Mouse (Mus musculus) thymus, adult 18-20 months (tissue): Measurements from ENCODE around the gene Elovl7.
A peak's percentile ranks its signal among the peaks of the same experiment; 100 is the strongest.

Experiments
- DNase-seq, 2 experiments: peaks; one replicate each; pipeline ENCODE4 v3.0.0; 2022; ENCODE audit warnings: mixed read lengths in 2 of 2

The Elovl7 gene

GRCm38 (mm10) chr13:108245086-108245697, 31.0 kb downstream of the Elovl7 start:
- no peak for DNase-seq

DNA sequence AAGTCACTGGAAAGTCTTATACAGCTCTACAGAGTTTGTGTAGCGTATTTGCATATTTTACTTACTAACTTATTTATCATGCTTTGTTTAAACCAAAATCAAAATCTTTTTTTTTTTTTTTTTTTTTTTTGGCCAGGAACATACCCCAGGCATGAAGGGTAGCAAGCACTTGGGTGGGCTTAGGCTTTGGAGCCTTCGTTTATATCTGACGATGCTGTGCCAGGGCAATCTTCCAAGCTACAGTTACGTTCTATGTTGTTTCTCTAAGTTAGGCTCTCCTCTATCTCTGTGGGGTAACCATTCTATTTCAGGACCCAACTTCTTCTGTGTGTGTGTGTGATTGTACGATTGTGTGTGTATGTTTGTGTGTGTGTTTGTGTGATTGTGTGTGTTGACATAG, 36.9 kb downstream of the Elovl7 start:
- DNase-seq, result no peak

DNA sequence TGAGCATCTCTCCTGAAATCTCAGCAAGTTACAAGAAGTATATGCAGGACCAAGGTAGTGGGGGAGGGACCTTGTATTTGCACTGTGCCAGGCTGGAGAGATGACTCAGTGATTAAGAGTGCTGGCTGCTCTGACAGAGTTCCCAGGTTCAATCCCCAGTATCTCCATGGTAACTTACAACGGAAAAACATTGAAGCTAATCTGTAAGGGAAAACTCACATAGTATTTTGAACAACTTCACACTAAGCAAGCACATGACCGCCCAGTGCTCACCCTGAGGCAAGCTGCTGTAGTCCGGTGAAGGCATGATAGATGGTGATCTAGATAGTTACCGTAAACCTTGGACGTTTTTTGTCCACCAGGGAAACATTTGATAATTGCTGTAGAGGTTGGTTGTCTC, 39.8 kb downstream of the Elovl7 start:
- no peak for DNase-seq

DNA sequence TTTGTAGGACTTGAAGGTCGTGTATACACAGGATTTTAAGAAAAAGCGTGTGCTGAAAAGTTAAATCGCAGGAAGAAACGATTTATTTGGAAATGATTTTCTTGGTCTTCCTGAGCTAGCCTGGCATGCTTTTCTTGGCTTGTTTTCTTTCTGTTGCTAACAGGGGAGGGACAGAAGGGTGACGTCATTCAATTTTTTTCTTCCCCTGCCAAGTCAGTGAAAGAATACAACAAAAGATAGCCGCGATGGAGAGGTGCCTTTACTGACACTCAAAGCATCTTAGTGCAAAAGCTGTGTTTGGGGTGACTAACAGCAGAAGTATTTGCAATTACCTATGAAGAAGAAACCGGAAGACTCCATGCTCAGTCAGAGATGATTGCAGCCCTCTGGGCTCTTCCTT, 48.8 kb downstream of the Elovl7 start:
- DNase-seq, result no peak

- no peak for DNase-seq
These were observed 51.2 kb downstream of the Elovl7 start for GRCm38 (mm10) chr13:108265394-108265793.

- no peak for DNase-seq
These were observed 53.8 kb downstream of the Elovl7 start for GRCm38 (mm10) chr13:108267841-108268634.

GRCm38 (mm10) chr13:108271458-108272148, 57.4 kb downstream of the Elovl7 start:
- DNase-seq, result no peak

DNA sequence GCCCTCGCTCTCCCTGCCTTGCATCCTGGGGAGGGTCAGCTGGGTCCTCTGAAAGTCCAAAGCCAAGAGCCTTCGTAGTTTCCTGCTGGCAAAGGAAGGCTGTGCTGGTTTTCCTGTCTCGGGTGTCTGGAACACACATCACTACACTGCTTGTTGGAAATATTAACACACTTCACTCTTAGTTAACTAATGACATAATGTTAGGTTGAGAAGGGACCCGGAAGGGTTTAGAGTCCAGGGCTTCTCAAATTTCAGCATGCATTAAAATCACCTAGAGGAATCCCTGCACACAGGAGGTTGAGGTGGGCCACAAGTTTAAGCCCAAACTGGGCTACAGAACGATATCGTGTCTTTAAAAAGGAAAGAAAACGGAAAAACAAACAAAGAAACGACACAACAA, 58.1 kb downstream of the Elovl7 start:
- DNase-seq, result no peak

- DNase-seq, result no peak
These were observed 58.8 kb downstream of the Elovl7 start for GRCm38 (mm10) chr13:108273034-108273433.

DNA sequence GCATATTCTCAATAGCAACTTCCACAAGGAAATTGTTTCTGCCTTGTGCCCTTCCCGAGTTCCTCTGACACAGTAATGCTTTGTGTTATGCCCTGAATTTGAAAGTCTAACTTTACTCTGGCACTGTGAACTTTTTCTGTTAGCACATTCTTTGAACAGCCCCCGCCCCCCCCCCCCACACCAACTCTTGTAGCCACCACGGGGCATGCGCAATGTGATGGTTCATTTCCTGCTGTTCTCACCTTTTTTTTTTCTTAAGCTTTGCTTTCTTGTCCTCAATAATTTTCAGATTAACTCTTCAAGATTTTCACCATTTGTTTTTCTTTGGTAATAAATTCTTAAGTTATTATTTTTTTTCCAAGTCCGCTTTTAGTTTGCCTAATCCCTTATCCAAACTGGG, 59.3 kb downstream of the Elovl7 start:
- no peak for DNase-seq

- DNase-seq, result no peak
These were observed 62.4 kb downstream of the Elovl7 start for GRCm38 (mm10) chr13:108276561-108276960.

- DNase-seq, result no peak
These were observed 63.1 kb downstream of the Elovl7 start for GRCm38 (mm10) chr13:108277320-108277719.

DNA sequence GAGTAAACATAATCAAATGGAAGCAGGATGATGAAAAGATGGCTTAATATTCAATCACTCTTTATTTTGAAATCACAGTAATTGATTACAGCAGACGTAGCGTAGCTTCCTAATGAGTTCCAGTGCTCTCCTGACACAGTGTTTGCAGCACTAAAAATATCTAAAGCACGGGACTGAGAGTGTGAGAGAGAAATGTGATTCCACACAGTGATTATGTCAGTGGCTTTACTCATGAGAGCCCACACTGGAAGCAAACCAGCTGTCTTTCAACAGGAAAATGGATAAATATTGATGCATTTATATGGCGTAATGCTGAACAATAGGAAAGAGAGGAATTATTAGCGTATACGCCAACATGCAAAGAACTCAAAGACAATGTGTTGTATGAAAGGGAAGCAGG, 64.4 kb downstream of the Elovl7 start:
- DNase-seq, result no peak

DNA sequence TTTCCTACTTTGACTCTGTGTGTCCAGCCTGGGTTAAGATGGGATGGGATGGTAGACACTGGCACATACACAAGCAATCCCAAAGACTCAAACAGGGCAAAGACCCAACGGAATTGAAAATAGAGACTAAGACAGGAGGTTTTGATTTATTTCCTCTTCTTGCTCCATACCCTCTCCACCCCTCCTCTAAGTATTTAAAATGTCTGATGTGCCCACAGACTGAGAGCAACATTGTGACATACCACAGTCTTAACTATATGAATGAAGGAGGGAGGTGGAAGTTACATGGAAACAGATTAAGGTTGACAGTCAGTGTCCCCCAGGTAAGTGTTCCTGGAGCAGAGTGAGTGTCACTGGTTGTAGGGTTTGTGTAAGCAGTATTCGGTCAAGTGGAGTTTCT, 70.1 kb downstream of the Elovl7 start:
- no peak for DNase-seq

- no peak for DNase-seq
These were observed 73.7 kb downstream of the Elovl7 start for GRCm38 (mm10) chr13:108287953-108288352.

DNA sequence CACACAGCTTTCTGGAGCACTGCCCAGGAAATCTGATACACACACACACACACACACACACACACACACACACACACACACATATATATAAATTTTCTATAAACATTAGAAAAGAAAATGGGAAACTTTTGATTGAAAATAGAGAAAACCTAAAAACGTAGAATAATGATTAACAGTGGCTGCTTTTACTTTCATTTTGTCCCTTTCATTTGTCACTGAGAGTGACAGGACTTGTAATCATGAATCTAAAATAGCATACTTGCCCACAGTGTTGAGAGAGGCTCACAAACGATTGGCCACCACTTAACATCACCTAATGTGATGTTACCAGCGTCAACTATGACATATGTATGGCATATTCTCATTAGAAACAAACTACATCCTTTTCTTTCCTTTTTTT, 75.2 kb downstream of the Elovl7 start:
- DNase-seq, result no peak

- no peak for DNase-seq
These were observed 76.1 kb downstream of the Elovl7 start for GRCm38 (mm10) chr13:108290314-108290713.

DNA sequence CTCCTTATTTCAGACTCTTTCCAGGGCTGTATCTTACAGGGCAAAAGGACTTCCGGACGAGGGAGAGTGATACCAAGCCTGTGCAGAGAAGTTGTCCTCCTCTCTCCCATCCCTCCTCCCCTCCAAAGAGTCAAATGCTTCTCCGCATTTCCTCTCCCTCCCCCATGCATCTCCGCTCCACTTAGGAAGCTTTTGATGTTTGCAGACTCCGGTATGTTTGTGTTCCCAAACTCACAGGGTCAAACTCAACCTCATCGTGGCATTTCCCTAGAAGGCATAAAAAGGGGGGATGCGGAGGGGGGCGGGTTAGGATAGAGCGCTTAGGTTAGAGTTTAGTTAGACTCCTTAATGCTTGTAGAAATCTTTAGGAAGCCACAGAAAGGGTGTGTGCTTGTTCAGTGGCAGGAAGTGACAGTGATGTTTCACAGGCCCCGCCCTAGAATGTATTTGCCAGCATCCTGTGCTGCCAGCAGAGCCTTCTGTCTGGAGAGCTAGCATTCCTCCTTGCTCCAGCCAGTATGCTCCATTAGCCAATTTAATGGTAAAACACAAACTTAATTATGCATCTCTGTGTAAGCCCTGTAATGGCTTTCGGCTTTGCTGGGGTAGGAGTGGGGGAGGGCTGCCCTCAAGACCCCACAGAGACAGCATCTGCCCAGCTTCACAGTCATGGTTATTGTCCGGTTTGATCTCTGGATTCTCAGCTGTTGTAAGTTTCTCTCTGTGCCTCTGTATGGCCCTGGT, 83.3 kb downstream of the Elovl7 start:
- DNase-seq, result peak; percentile 33 to 62

DNA sequence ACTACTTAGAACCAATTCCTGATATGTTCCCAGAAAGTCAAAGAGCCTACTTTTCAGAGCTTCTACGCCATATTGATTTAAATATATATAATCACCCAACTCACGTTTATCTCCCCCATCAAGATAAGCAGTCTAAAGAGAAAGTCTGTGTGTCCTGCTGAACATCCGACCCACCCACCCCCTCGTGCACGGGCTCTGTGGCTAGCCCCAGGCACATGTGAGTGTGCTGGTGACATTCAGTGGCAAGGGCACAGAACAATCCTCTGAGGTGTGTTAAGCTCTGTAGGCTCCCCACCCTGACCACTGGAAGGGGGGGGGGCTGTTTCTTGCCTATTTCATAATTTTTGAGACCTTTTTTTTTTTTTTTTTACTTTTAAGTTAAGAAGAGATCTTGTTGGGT, 84.0 kb downstream of the Elovl7 start:
- DNase-seq, result no peak

DNA sequence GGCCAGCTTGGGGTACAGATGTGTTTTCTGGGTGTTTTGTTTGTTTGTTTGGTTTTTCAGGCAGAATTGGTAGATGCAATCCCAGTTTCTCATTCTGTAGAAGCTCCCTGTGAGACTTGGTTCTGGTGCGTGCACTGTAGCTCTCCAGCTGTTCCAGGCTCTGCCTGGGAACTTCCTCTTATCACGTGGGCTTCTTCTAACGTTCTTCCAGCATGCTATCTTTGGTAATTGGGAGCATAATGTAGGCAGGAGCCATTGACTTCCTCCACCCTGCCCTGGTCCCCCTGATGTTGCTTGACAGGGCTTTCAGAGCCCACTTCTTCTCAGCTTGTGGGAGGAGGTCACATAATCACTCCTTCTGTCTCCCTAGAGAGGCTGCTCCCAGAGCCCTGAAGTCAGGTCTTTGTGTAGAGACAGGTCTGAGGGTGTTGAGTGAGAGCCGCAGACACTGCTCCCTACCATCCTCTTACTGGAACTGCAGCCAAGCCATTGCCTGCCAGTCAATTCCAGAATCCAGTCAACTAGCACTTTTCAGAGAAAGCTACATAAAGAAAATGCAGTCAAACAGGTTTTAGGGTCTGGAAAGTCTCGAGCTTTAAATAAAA, 86.2 kb downstream of the Elovl7 start:
- no peak for DNase-seq

- no peak for DNase-seq
These were observed 87.2 kb downstream of the Elovl7 start for GRCm38 (mm10) chr13:108301411-108301810.

DNA sequence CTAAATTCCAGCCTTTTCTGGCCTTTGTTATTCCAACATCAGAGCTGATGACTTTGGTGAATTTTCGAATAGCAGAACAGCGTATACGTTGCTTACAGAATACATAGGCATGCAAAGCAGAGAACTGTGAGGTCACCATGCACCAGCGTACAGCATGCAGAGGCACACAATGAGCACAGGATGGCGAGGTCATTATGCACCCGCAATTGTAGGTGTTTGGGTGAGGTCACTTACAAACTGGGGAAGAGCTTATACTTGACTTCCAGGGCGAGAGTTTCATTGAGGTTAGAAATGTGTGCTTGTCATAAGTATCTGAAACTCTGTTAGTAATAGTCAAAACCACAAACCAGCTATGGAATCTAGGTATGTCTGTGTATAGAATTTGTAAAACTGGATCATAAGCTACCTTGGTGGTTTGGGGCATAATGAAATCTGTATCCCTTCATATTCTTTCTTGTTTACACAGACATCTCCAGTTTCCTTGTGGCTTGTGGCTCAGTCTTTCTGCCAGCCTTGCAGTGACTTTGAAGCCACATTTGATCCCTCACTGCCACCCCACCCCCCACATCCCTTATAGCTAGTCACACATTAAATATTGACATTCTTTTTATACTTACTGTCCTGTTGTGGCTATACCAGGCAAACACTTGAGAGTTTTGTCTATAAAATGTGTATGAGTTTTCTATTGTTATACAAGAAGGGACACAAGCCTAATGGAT, 88.9 kb downstream of the Elovl7 start:
- no peak for DNase-seq
